Mouse (Mus musculus): ENCODE data around the gene BC048562.

- TF ChIP-seq CTCF (IDR thresholded peaks at IDR 0.05; ENCODE audit: low read depth) (no peak), EP300 (IDR thresholded peaks at IDR 0.05; ENCODE audit: low read depth) (no peak)
Measured at GRCm38 (mm10) chr9:108449860-108450259, 13.6 kb downstream of the BC048562 start.

Data from liver, postnatal 0 days (tissue).